Mouse (Mus musculus) lung, adult 2 months (tissue): ENCODE measurements around the gene A830018L16Rik.

Experiments used
- CTCF ChIP-seq: fragments of 200-500 bp; IDR thresholded peaks from 2 replicates; pipeline ENCODE4 v1.5.1; 2011; ENCODE audit warnings: mild to moderate bottlenecking, low read length, control low read depth; ENCODE audit not compliant: insufficient read depth
- POLR2A ChIP-seq: fragments of 200-500 bp; IDR thresholded peaks from 2 replicates; pipeline ENCODE4 v1.6.1; 2011; ENCODE audit warnings: low read depth, mild to moderate bottlenecking, control low read depth, low read length, borderline replicate concordance; ENCODE audit errors: extremely low read depth

GRCm38 (mm10) chr1:11385846-11386245 is 28.1 kb upstream of the A830018L16Rik start:
- no peak for TF ChIP-seq POLR2A
- TF ChIP-seq CTCF, result no peak
